Mouse (Mus musculus): Measurements from ENCODE around the gene Ddx1. TPM values are rescaled to one million over a fixed set of nuclear protein-coding genes. Genes with fewer than 3 reads are reported as not detected.

Ddx1 gene
- polyA plus RNA-seq (2014; fragmentation: Nextera tagmentation; extraction: Ambion mirVana): 141 and 169 TPM in 2 replicates

DNA sequence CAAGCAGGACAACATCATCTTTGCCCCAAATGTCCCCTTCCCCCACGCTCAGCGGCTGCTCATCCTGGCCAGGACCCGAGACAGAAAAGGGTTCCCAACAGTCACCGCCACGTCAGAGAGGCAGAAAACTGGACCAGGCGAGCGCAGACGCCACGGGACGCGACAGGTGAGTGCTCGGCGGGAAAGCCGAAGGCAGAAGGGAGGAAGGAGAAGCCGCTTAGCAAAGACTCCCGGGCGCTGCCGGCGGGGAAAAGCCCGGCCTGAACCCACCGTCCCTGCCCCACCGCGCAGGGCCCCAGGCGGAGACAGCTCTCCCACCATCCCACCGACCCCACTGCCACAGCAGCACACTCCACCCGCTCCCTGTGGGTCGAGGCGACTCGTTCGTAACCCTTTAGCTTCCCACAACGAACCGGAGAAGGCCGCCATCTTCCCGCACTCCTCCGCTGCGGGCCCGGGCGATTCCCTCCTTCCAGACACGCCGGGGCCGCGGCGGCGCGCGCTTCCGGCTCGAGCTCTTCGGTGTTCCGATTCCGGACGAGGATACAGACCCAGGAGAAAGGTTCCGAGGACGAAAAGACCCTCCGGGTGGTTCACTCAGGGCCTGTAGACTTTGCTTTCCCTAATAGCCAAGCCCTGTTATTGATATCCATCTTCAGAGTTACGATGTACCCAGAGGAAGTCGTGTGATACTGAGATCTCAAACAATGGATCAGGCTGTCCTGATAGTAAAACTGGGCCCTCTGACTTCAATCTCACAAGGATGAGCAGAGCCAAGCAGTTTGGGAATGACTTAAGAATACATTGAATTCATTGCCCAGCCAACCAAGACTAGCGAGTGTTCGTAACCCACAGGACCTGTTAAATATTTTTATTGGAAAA lies at the start of gene Ddx1:
TSS of gene Ddx1 (minus strand) at position 523 of the 882 bp plus-strand sequence.
- H3K36me3 ChIP-seq (ENCODE audit: control insufficient read depth, insufficient read depth, low read length): peaks cover 11% of the 10 kb centered on the region; the same call in 1 of the 2 replicates
- WGBS: 2% methylated on average over 59 of the region's 59 CpGs
- 0 out of 2 replicates have a peak, but pooled peaks cover 5% of the 10 kb centered on the region for H3K4me1 ChIP-seq (ENCODE audit: control insufficient read depth, insufficient read depth, low read length)
- peak; percentile 95 for ATAC-seq (ENCODE audit: low read depth)
- peak within 1 kb of the TSS; percentile 75 for H3K4me3 ChIP-seq (ENCODE audit: low read depth, low read length)
- peak within 1 kb of the TSS; percentile 73 for H3K27ac ChIP-seq (ENCODE audit: low read depth, low read length)
- H3K27me3 ChIP-seq (ENCODE audit: control insufficient read depth, insufficient read depth, low read length): no peaks in the 10 kb centered on the region
- H3K9me3 ChIP-seq (ENCODE audit: control insufficient read depth, low read length): no peaks in the 10 kb centered on the region
- peak within 1 kb of the TSS; percentile 49 for H3K4me2 ChIP-seq (ENCODE audit: low read depth, low read length)
- peak within 1 kb of the TSS; percentile 79 for H3K9ac ChIP-seq (replicated peaks; ENCODE audit: low read depth, low read length)

DNA sequence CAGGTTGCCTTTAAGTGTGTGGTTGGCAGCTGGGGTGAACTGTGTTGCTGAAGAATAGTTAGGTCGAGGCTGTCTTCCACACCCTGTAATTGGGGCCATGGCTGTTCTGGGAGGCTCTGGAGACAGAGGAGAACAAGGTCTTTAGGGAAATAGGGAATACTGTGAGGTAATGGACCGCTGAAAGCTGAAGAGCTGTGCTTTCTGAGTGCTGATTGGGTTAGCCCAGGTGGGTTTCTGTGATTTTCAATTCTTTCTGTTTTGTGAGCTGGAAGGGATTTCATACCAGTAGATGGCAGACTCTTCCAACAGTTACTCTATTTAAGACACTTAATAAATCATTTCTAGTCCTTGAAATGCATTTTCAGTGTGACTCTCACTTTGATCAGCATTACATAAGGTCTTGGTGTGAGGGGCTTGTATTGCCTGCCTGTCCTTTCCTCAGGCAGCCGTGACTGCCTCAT lies 44.4 kb upstream of the Ddx1 start:
- Histone ChIP-seq H3K4me3 (ENCODE audit: low read depth, low read length) (no peak overlapping the region), H3K4me1 (ENCODE audit: control insufficient read depth, insufficient read depth, low read length) (no peaks in the 10 kb centered on the region), H3K36me3 (ENCODE audit: control insufficient read depth, insufficient read depth, low read length) (no peaks in the 10 kb centered on the region), H3K9ac (replicated peaks; ENCODE audit: low read depth, low read length) (no peak overlapping the region), H3K27me3 (ENCODE audit: control insufficient read depth, insufficient read depth, low read length) (no peaks in the 10 kb centered on the region), H3K9me3 (ENCODE audit: control insufficient read depth, low read length) (no peaks in the 10 kb centered on the region), H3K4me2 (ENCODE audit: low read depth, low read length) (no peak overlapping the region), H3K27ac (ENCODE audit: low read depth, low read length) (no peak overlapping the region)
- peak; percentile 56; the same call in 1 of the 2 replicates for ATAC-seq (ENCODE audit: low read depth)
- WGBS: 57% methylated on average over 3 of the region's 3 CpGs

DNA sequence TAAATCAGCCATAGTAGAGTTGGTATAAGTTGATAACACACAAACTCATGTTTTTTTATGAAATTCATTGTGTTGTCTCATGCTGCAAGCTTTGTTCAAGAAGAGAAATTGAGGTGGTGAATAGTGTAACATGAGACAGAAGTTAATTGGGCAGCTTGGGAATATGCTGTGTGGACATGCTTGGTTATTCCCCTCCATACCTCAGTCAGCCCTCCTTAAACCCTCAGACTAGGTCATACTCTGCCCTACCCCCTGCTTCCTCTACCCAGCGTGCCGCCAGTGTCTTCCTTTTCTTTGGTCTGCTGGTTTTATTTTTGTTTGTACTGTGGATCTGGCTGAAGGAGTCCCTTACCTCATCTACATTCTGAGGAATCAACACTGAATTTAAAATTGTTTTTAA lies 42.4 kb upstream of the Ddx1 start:
- Histone ChIP-seq H3K9ac (replicated peaks; ENCODE audit: low read depth, low read length) (no peak overlapping the region), H3K4me2 (ENCODE audit: low read depth, low read length) (no peak overlapping the region), H3K27ac (ENCODE audit: low read depth, low read length) (no peak overlapping the region), H3K4me1 (ENCODE audit: control insufficient read depth, insufficient read depth, low read length) (no peaks in the 10 kb centered on the region), H3K4me3 (ENCODE audit: low read depth, low read length) (no peak overlapping the region), H3K36me3 (ENCODE audit: control insufficient read depth, insufficient read depth, low read length) (0 out of 2 replicates have a peak, but pooled peaks cover 5% of the 10 kb centered on the region), H3K9me3 (ENCODE audit: control insufficient read depth, low read length) (no peaks in the 10 kb centered on the region), H3K27me3 (ENCODE audit: control insufficient read depth, insufficient read depth, low read length) (no peaks in the 10 kb centered on the region)
- 85% methylated on average over 2 of the region's 2 CpGs for WGBS
- no peak for ATAC-seq (ENCODE audit: low read depth)

- peak; percentile 33 for ATAC-seq (ENCODE audit: low read depth)
- Histone ChIP-seq H3K36me3 (ENCODE audit: control insufficient read depth, insufficient read depth, low read length) (no peaks in the 10 kb centered on the region; the same call in 1 of the 2 replicates), H3K9ac (replicated peaks; ENCODE audit: low read depth, low read length) (peak overlapping the region; percentile 76), H3K4me2 (ENCODE audit: low read depth, low read length) (peak overlapping the region; percentile 66), H3K4me1 (ENCODE audit: control insufficient read depth, insufficient read depth, low read length) (peaks cover 10% of the 10 kb centered on the region; the same call in 1 of the 2 replicates), H3K9me3 (ENCODE audit: control insufficient read depth, low read length) (no peaks in the 10 kb centered on the region), H3K27me3 (ENCODE audit: control insufficient read depth, insufficient read depth, low read length) (no peaks in the 10 kb centered on the region), H3K4me3 (ENCODE audit: low read depth, low read length) (peak overlapping the region; percentile 88), H3K27ac (ENCODE audit: low read depth, low read length) (no peak overlapping the region; the same call in 1 of the 2 replicates)
- 43% methylated on average over 16 of the region's 16 CpGs for WGBS
These were observed 20.8 kb upstream of the Ddx1 start for GRCm38 (mm10) chr12:13269570-13270390.

- WGBS: 3% methylated on average over 38 of the region's 38 CpGs
- H3K9me3 ChIP-seq (ENCODE audit: control insufficient read depth, low read length): no peaks in the 10 kb centered on the region
- H3K36me3 ChIP-seq (ENCODE audit: control insufficient read depth, insufficient read depth, low read length): no peaks in the 10 kb centered on the region
- H3K27me3 ChIP-seq (ENCODE audit: control insufficient read depth, insufficient read depth, low read length): no peaks in the 10 kb centered on the region
- H3K4me1 ChIP-seq (ENCODE audit: control insufficient read depth, insufficient read depth, low read length): peaks cover 10% of the 10 kb centered on the region; the same call in 1 of the 2 replicates
- ATAC-seq (ENCODE audit: low read depth): peak; percentile 94
- peak within 1 kb of the TSS; percentile 76 for H3K9ac ChIP-seq (replicated peaks; ENCODE audit: low read depth, low read length)
- peak within 1 kb of the TSS; percentile 78 for H3K27ac ChIP-seq (ENCODE audit: low read depth, low read length)
- peak within 1 kb of the TSS; percentile 88 for H3K4me3 ChIP-seq (ENCODE audit: low read depth, low read length)
- H3K4me2 ChIP-seq (ENCODE audit: low read depth, low read length): peak within 1 kb of the TSS; percentile 66
These were observed 19.9 kb upstream of the Ddx1 start, which contains the start of gene Nbas for GRCm38 (mm10) chr12:13268826-13269449. TSS of gene Nbas (plus strand) at chr12:13269133.

GRCm38 (mm10) chr12:13268412-13268811 lies 19.4 kb upstream of the Ddx1 start:
- H3K4me2 ChIP-seq (ENCODE audit: low read depth, low read length): peak overlapping the region; percentile 66; the same call in 1 of the 2 replicates
- 0 out of 2 replicates have a peak overlapping the region, but pooled peaks have one; percentile 5 for H3K27ac ChIP-seq (ENCODE audit: low read depth, low read length)
- no peaks in the 10 kb centered on the region for H3K9me3 ChIP-seq (ENCODE audit: control insufficient read depth, low read length)
- H3K9ac ChIP-seq (replicated peaks; ENCODE audit: low read depth, low read length): no peak overlapping the region
- H3K36me3 ChIP-seq (ENCODE audit: control insufficient read depth, insufficient read depth, low read length): no peaks in the 10 kb centered on the region
- peaks cover 10% of the 10 kb centered on the region; the same call in 1 of the 2 replicates for H3K4me1 ChIP-seq (ENCODE audit: control insufficient read depth, insufficient read depth, low read length)
- no peaks in the 10 kb centered on the region for H3K27me3 ChIP-seq (ENCODE audit: control insufficient read depth, insufficient read depth, low read length)
- 47% methylated on average over 3 of the region's 3 CpGs for WGBS
- peak; percentile 42 for ATAC-seq (ENCODE audit: low read depth)
- H3K4me3 ChIP-seq (ENCODE audit: low read depth, low read length): peak overlapping the region; percentile 88

DNA sequence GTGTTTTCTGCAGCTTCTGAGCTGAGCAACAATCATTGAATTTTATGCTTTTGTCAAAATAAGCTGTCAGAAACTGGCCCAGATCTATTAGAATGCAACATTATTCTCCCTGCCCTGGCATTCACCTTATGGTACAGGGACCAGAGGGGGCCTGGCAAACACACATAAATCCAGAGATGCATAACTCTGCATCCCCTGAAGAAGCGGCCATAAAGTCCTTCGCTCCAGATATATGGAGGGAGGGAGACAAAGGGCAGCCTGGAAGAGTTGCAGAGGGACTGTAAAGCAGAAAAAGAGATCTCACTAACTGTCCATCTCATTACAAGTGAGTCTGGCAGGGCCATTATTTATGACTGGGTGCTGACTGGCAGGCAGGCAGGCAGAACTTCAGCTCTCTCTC lies 6.7 kb upstream of the Ddx1 start:
- Histone ChIP-seq H3K4me2 (ENCODE audit: low read depth, low read length) (no peak overlapping the region), H3K4me1 (ENCODE audit: control insufficient read depth, insufficient read depth, low read length) (0 out of 2 replicates have a peak, but pooled peaks cover 4% of the 10 kb centered on the region), H3K9ac (replicated peaks; ENCODE audit: low read depth, low read length) (no peak overlapping the region), H3K36me3 (ENCODE audit: control insufficient read depth, insufficient read depth, low read length) (no peaks in the 10 kb centered on the region), H3K27me3 (ENCODE audit: control insufficient read depth, insufficient read depth, low read length) (no peaks in the 10 kb centered on the region), H3K9me3 (ENCODE audit: control insufficient read depth, low read length) (no peaks in the 10 kb centered on the region), H3K27ac (ENCODE audit: low read depth, low read length) (no peak overlapping the region), H3K4me3 (ENCODE audit: low read depth, low read length) (no peak overlapping the region)
- peak; percentile 58; the same call in 1 of the 2 replicates for ATAC-seq (ENCODE audit: low read depth)
- 9% methylated on average over 2 of the region's 2 CpGs for WGBS

DNA sequence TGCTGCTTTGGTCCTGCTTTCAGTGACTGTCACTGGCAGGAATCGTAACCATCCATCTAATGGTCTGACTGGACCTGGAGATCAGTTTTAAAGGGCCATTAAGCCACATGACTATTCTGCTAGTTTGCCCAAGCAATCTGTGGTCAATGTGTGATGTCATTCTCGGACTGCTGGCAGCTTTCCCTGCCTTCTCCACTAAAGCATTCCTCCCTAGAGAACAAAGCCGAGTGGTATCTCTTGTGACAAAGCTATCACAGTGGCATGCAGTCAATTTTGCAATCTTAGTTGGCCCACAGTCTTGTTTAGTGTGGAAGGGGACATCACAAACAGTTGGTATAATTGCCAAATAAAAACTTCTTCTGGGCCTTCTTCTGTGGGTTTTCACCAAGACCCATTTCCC lies 6.1 kb upstream of the Ddx1 start:
- no peaks in the 10 kb centered on the region for H3K36me3 ChIP-seq (ENCODE audit: control insufficient read depth, insufficient read depth, low read length)
- WGBS: 14% methylated on average over 3 of the region's 3 CpGs
- ATAC-seq (ENCODE audit: low read depth): peak; percentile 60

More for the DNA sequence above, 6.1 kb upstream of the Ddx1 start:
- Histone ChIP-seq H3K9ac (replicated peaks; ENCODE audit: low read depth, low read length) (no peak overlapping the region), H3K27me3 (ENCODE audit: control insufficient read depth, insufficient read depth, low read length) (no peaks in the 10 kb centered on the region), H3K9me3 (ENCODE audit: control insufficient read depth, low read length) (no peaks in the 10 kb centered on the region), H3K27ac (ENCODE audit: low read depth, low read length) (no peak overlapping the region), H3K4me3 (ENCODE audit: low read depth, low read length) (no peak overlapping the region), H3K4me1 (ENCODE audit: control insufficient read depth, insufficient read depth, low read length) (0 out of 2 replicates have a peak, but pooled peaks cover 4% of the 10 kb centered on the region), H3K4me2 (ENCODE audit: low read depth, low read length) (no peak overlapping the region)
